Mouse (Mus musculus) stomach, embryonic 14.5 days (tissue): ENCODE measurements around the gene Creb5. TPM values are rescaled to one million over a fixed set of nuclear protein-coding genes. Genes with fewer than 3 reads are reported as not detected.

ENCODE experiments used
- ATAC-seq: fragments of 200-750 bp; cut with Nextera tagmentation; 2 replicates; pipeline ENCODE4 v1.8.0; 2017; ENCODE audit warnings: low read depth, moderate TSS enrichment; ENCODE audit not compliant: insufficient number of reproducible peaks, insufficient read depth, low FRiP score
- H3K27ac ChIP-seq: fragments of 300-500 bp; sonication (generic); 2 replicates; pipeline ENCODE4 v1.5.1; 2014; ENCODE audit warnings: mild to moderate bottlenecking, low read length, moderate library complexity, mixed read lengths
- H3K27me3 ChIP-seq: fragments of 300-500 bp; sonication (generic); 2 replicates; pipeline ENCODE4 v1.6.1; 2014; ENCODE audit warnings: low read length, control low read depth, mixed read lengths; ENCODE audit not compliant: control insufficient read depth, insufficient read depth
- H3K36me3 ChIP-seq: fragments of 300-500 bp; sonication (generic); 2 replicates; pipeline ENCODE4 v1.6.1; 2014; ENCODE audit warnings: mild to moderate bottlenecking, control low read depth, low read length, moderate library complexity, mixed read lengths; ENCODE audit not compliant: control insufficient read depth, insufficient read depth
- H3K4me1 ChIP-seq: fragments of 300-500 bp; sonication (generic); 2 replicates; pipeline ENCODE4 v1.6.1; 2014; ENCODE audit warnings: low read length, control low read depth, mixed read lengths; ENCODE audit not compliant: control insufficient read depth, insufficient read depth
- H3K4me2 ChIP-seq: fragments of 300-500 bp; sonication (generic); replicated peaks from 2 replicates; pipeline ENCODE4 v1.6.1; 2014; ENCODE audit warnings: low read depth, low read length, control low read depth
- H3K4me3 ChIP-seq: fragments of 300-500 bp; sonication (generic); 2 replicates; pipeline ENCODE4 v1.5.1; 2014; ENCODE audit warnings: low read depth, low read length, control low read depth
- H3K9ac ChIP-seq: fragments of 300-500 bp; sonication (generic); replicated peaks from 2 replicates; pipeline ENCODE4 v1.6.1; 2014; ENCODE audit warnings: low read depth, mild to moderate bottlenecking, control low read depth, low read length, moderate library complexity, mixed read lengths
- H3K9me3 ChIP-seq: fragments of 300-500 bp; sonication (generic); 2 replicates; pipeline ENCODE4 v1.6.1; 2016; ENCODE audit warnings: low read depth, low read length, control low read depth; ENCODE audit not compliant: control insufficient read depth
- WGBS: fragments of 180-500 bp; shearing (Covaris S2); extraction: QIAGEN DNeasy Blood & Tissue Kit; methylation state at CpG from one replicate; pipeline ENCODE4 v1.1.7; 2014; 5-methylcytosine and 5-hydroxymethylcytosine counted together
- polyA plus RNA-seq: library from polyadenylated mRNA; unstranded; fragments of >200 nt; fragmentation: Nextera tagmentation; extraction: Ambion mirVana; gene quantifications from 2 replicates; pipeline ENCODE4 v1.2.1, GENCODE M21; 2014

Gene Creb5
- polyA plus RNA-seq, 1 experiment from 2014 or later: 10.2 TPM

- H3K4me2 ChIP-seq: no peak overlapping the region
- no peaks in the 10 kb centered on the region for H3K4me1 ChIP-seq
- H3K27ac ChIP-seq: no peak overlapping the region
- H3K4me3 ChIP-seq: no peak overlapping the region
- no peaks in the 10 kb centered on the region for H3K9me3 ChIP-seq
- no peaks in the 10 kb centered on the region for H3K36me3 ChIP-seq
- ATAC-seq: no peak
- no peaks in the 10 kb centered on the region for H3K27me3 ChIP-seq
- H3K9ac ChIP-seq: no peak overlapping the region
Observed at GRCm38 (mm10) chr6:53738206-53738605, 451.1 kb downstream of the Creb5 start.

- 90% methylated on average over 3 of the region's 3 CpGs for WGBS
- H3K36me3 ChIP-seq: no peaks in the 10 kb centered on the region
- no peaks in the 10 kb centered on the region for H3K9me3 ChIP-seq
- no peak overlapping the region for H3K27ac ChIP-seq
- ATAC-seq: no peak
- H3K4me1 ChIP-seq: no peaks in the 10 kb centered on the region
- H3K9ac ChIP-seq: no peak overlapping the region
- no peak overlapping the region for H3K4me2 ChIP-seq
- no peak overlapping the region for H3K4me3 ChIP-seq
- no peaks in the 10 kb centered on the region for H3K27me3 ChIP-seq
Observed at GRCm38 (mm10) chr6:53741222-53741621, 454.2 kb downstream of the Creb5 start.

Other genes starting within 250 kb of the Creb5 start
- gene Jazf1, start 218.6 kb upstream of the Creb5 start, polyA plus RNA-seq: 9.3 and 9.6 TPM in 2 replicates